Mouse (Mus musculus) testis, postnatal 14 days (tissue): ENCODE measurements around the gene 4930404H24Rik.

Experiments
- DNase-seq: peaks from one replicate; pipeline ENCODE4 v3.0.0; 2021; ENCODE audit warnings: low spot score

4930404H24Rik gene

DNA sequence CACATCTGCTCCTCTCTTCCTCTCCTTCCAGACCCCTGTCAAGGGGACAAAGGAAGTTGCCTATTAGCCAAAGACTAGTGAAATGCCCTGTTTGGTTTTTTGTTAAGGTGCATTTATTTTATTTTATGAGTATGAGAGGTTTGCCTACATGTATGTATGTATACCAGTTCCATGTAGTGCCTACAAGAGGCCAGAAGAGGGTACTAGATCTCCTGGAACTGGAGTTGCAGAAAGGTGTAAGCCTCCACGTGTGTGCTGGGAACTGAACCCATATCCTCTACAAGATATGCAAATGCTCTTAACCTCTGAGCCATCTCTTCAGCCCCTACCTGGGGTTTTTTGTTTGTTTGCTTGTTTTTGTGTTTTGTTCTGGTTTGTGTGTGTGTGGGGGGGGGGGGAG is 41.4 kb downstream of the 4930404H24Rik start:
- no peak for DNase-seq

DNA sequence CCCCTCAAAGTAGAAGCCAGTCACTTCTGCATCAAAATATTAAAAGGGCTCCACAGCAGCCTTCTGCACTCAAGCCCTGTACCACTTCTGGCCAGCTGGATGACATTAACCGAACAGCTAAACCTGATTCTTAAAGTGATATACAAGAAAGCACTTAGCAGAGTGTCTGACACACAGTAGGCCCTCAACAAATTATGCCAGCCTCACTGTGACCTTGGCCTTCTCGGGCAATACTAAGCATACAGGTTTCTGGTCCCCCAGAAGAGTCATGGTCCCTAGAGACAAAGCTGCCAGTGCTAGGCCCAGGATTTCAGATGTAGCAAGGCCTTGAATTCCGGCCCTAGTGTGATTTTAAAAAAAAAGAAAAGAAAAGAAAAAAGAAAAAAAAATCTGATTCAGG is 46.3 kb downstream of the 4930404H24Rik start:
- DNase-seq, result no peak

DNA sequence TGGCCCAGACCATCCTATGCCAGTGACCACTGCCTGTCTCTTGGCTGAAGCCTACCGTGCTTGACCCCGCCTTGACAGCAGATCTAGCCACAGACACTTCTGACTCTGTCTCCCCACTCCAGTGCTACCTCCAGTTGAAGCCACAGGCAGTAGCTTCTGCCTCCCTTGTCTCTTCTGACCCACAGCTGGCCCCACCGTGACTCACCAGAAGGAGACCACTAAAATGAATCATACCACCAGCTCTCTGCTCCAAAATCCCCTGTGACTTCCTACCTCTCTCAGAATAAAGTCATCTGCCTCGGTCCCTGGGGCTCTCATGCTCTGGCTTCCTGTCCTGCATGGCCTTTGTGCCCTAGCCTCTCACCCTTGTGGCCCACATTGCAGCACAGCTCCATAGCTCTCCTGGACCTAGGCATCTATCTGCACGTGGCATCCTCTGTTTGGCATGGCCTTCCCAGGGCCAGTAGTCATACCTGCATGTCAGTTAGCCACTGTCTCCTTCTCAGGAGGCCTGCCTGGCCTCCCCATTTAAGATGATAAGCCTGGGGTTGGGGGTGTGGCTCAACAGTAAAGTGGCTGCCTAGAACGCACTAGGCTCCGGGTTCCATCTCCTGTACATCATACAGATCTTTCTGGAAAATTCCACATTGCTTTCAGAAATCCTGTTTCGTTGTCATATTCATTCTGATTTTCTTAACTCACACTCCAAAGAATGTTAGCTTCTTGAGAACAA is 50.5 kb downstream of the 4930404H24Rik start:
- no peak for DNase-seq
